Mouse (Mus musculus): ENCODE data around the gene Tapbpl. TPM values are rescaled to one million over a fixed set of nuclear protein-coding genes. Genes with fewer than 3 reads are reported as not detected.

Gene Tapbpl
- total RNA-seq, 2 experiments from 2014 or later = 2.4 to 2.6 TPM

GRCm38 (mm10) chr6:125236341-125236740 lies 4.7 kb upstream of the Tapbpl start:
- DNase-seq = no peak
- Histone ChIP-seq H3K27ac (no peak overlapping the region), H3K4me3 (no peak overlapping the region)
- no peak for TF ChIP-seq CTCF (IDR thresholded peaks at IDR 0.05)
- intact Hi-C loops (cut with DNase I) = no loop called here

GRCm38 (mm10) chr6:125234520-125234828 lies 2.8 kb upstream of the Tapbpl start:
- peak; percentile 48 for DNase-seq
- intact Hi-C loops (cut with DNase I) = loop anchor here (5.0 kb wide), 1 partner anchor 87 kb away; the partner anchor contains the start of gene Iffo1
- peak overlapping the region; percentile 73 for H3K27ac ChIP-seq
- H3K4me3 ChIP-seq = peak overlapping the region; percentile 34
- TF ChIP-seq CTCF (IDR thresholded peaks at IDR 0.05) = no peak

GRCm38 (mm10) chr6:125233816-125234519 lies 2.3 kb upstream of the Tapbpl start:
- intact Hi-C loops (cut with DNase I) = loop anchor here (5.0 kb wide), 1 partner anchor 87 kb away; the partner anchor contains the start of gene Iffo1
- Histone ChIP-seq H3K27ac (peak overlapping the region; percentile 73), H3K4me3 (peak overlapping the region; percentile 34)
- no peak for TF ChIP-seq CTCF (IDR thresholded peaks at IDR 0.05)
- DNase-seq = no peak

- intact Hi-C loops (cut with DNase I) = loop anchor here (5.0 kb wide), 1 partner anchor 85 kb away; the partner anchor contains the start of gene Iffo1
- no peak for TF ChIP-seq CTCF (IDR thresholded peaks at IDR 0.05)
- peak overlapping the region; percentile 93; the same call in 1 of the 2 replicates for H3K27ac ChIP-seq
- H3K4me3 ChIP-seq = peak overlapping the region; percentile 89
- no peak for DNase-seq
Observed at GRCm38 (mm10) chr6:125232516-125232915, 856 bp upstream of the Tapbpl start.

GRCm38 (mm10) chr6:125232045-125232437 lies 381 bp upstream of the Tapbpl start:
- no peak for DNase-seq
- TF ChIP-seq CTCF (IDR thresholded peaks at IDR 0.05) = no peak
- peak overlapping the region; percentile 93 for H3K27ac ChIP-seq
- peak overlapping the region; percentile 89 for H3K4me3 ChIP-seq
- intact Hi-C loops (cut with DNase I) = loop anchor here (5.0 kb wide), 1 partner anchor 85 kb away; the partner anchor contains the start of gene Iffo1

- TF ChIP-seq CTCF (IDR thresholded peaks at IDR 0.05) = no peak
- Histone ChIP-seq H3K4me3 (peak overlapping the region; percentile 89), H3K27ac (peak overlapping the region; percentile 93)
- intact Hi-C loops (cut with DNase I) = loop anchor here (5.0 kb wide), 1 partner anchor 83 kb away; the partner anchor contains the start of gene Iffo1
- no peak for DNase-seq
Observed at GRCm38 (mm10) chr6:125230571-125230970, 1.1 kb downstream of the Tapbpl start.

GRCm38 (mm10) chr6:125225518-125226115 lies 6.0 kb downstream of the Tapbpl start:
- TF ChIP-seq CTCF (IDR thresholded peaks at IDR 0.05) = peak; percentile 61
- intact Hi-C loops (cut with DNase I) = no loop called here
- no peak for DNase-seq

GRCm38 (mm10) chr6:125222577-125222976 lies 9.1 kb downstream of the Tapbpl start:
- no peak for TF ChIP-seq CTCF (IDR thresholded peaks at IDR 0.05)
- Histone ChIP-seq H3K4me3 (no peak overlapping the region), H3K27ac (no peak overlapping the region)
- DNase-seq = no peak
- intact Hi-C loops (cut with DNase I) = no loop called here

More at GRCm38 (mm10) chr6:125225518-125226115, 6.0 kb downstream of the Tapbpl start:
- no peak overlapping the region for H3K4me3 ChIP-seq
- no peak overlapping the region for H3K27ac ChIP-seq

GRCm38 (mm10) chr6:125222146-125222545 lies 9.5 kb downstream of the Tapbpl start:
- intact Hi-C loops (cut with DNase I) = no loop called here
- TF ChIP-seq CTCF (IDR thresholded peaks at IDR 0.05) = no peak
- DNase-seq = no peak

GRCm38 (mm10) chr6:125221115-125221745 lies 10.4 kb downstream of the Tapbpl start:
- intact Hi-C loops (cut with DNase I) = no loop called here
- H3K27ac ChIP-seq = no peak overlapping the region
- no peak overlapping the region for H3K4me3 ChIP-seq
- TF ChIP-seq CTCF (IDR thresholded peaks at IDR 0.05) = no peak
- DNase-seq = no peak

More at GRCm38 (mm10) chr6:125222146-125222545, 9.5 kb downstream of the Tapbpl start:
- H3K4me3 ChIP-seq = no peak overlapping the region
- H3K27ac ChIP-seq = no peak overlapping the region

- no peak overlapping the region for H3K27ac ChIP-seq
- peak; percentile 52 for DNase-seq
- peak; percentile 89 for TF ChIP-seq CTCF (IDR thresholded peaks at IDR 0.05)
- intact Hi-C loops (cut with DNase I) = loop anchor here (1.0 kb wide), 1 partner anchor 52 kb away; no protein-coding TSS in a partner anchor
- no peak overlapping the region for H3K4me3 ChIP-seq
Observed at GRCm38 (mm10) chr6:125218963-125219362, 12.7 kb downstream of the Tapbpl start.

GRCm38 (mm10) chr6:125217899-125218298 lies 13.8 kb downstream of the Tapbpl start:
- no peak for DNase-seq
- no peak for TF ChIP-seq CTCF (IDR thresholded peaks at IDR 0.05)
- Histone ChIP-seq H3K4me3 (no peak overlapping the region), H3K27ac (no peak overlapping the region)
- intact Hi-C loops (cut with DNase I) = no loop called here

GRCm38 (mm10) chr6:125216898-125217297 lies 14.8 kb downstream of the Tapbpl start:
- no peak for DNase-seq
- intact Hi-C loops (cut with DNase I) = no loop called here
- no peak for TF ChIP-seq CTCF (IDR thresholded peaks at IDR 0.05)
- Histone ChIP-seq H3K4me3 (no peak overlapping the region), H3K27ac (no peak overlapping the region)
